Mouse (Mus musculus): ENCODE data around the gene Fam120a. TPM values are rescaled to one million over a fixed set of nuclear protein-coding genes. Genes with fewer than 3 reads are reported as not detected.

Gene Fam120a
- polyA plus RNA-seq, 1 experiment from 2014 or later = 13.3 TPM

- Histone ChIP-seq H3K4me2 (ENCODE audit: low read depth, low read length) (no peak overlapping the region), H3K27ac (ENCODE audit: low read depth) (peak overlapping the region; percentile 57), H3K9ac (replicated peaks) (no peak overlapping the region), H3K9me3 (ENCODE audit: low read length) (no peaks in the 10 kb centered on the region), H3K4me3 (ENCODE audit: low read depth, low read length) (no peak overlapping the region), H3K36me3 (replicated peaks; ENCODE audit: insufficient read depth, low read length) (0 out of 2 replicates have a peak, but pooled peaks cover 3% of the 10 kb centered on the region), H3K27me3 (ENCODE audit: insufficient read depth, low read length) (no peaks in the 10 kb centered on the region), H3K4me1 (ENCODE audit: insufficient read depth) (peaks cover 35% of the 10 kb centered on the region)
- DNase-seq = no peak
- TF ChIP-seq CTCF (IDR thresholded peaks at IDR 0.05; ENCODE audit: low read depth) (no peak), EP300 (IDR thresholded peaks at IDR 0.05; ENCODE audit: low read depth) (no peak)
- WGBS (ENCODE audit: insufficient replicate concordance) = 53% methylated on average over 9 of the region's 9 CpGs
- 0 out of 2 replicates have a peak, but pooled peaks have one; percentile 10 for ATAC-seq
These were observed 104.3 kb downstream of the Fam120a start for GRCm38 (mm10) chr13:48863556-48863955.

GRCm38 (mm10) chr13:48861913-48862312, 105.9 kb downstream of the Fam120a start:
- no peak overlapping the region for H3K9ac ChIP-seq (replicated peaks)
- no peaks in the 10 kb centered on the region for H3K36me3 ChIP-seq (replicated peaks; ENCODE audit: insufficient read depth, low read length)
- TF ChIP-seq CTCF (IDR thresholded peaks at IDR 0.05; ENCODE audit: low read depth) (no peak), EP300 (IDR thresholded peaks at IDR 0.05; ENCODE audit: low read depth) (no peak)
- 57% methylated on average over 1 of the region's 1 CpGs for WGBS (ENCODE audit: insufficient replicate concordance)
- DNase-seq = no peak
- no peak overlapping the region for H3K4me3 ChIP-seq (ENCODE audit: low read depth, low read length)
- H3K9me3 ChIP-seq (ENCODE audit: low read length) = no peaks in the 10 kb centered on the region
- ATAC-seq = no peak
- H3K4me1 ChIP-seq (ENCODE audit: insufficient read depth) = peaks cover 31% of the 10 kb centered on the region
- H3K4me2 ChIP-seq (ENCODE audit: low read depth, low read length) = no peak overlapping the region
- no peaks in the 10 kb centered on the region for H3K27me3 ChIP-seq (ENCODE audit: insufficient read depth, low read length)
- no peak overlapping the region for H3K27ac ChIP-seq (ENCODE audit: low read depth)

DNA sequence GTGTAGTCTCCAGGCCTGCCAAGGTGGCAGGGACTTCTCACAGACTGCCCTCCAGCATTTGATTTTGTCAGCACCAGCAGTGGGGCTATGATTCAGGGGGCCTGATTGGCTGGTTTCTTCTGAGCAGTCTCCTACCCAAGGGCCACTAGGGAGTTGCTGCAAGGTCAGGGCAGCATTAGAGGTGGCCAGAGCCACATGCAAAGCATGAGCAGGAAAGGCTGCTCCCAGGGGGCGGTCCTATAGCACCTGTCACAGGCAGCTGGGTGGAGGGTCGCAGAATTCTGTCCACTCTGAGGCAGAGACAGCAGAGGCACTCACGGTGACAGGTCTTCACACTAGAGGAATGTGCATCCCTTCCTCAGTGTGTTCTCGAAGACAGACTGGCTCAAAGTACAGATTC, 109.0 kb downstream of the Fam120a start:
- Histone ChIP-seq H3K36me3 (replicated peaks; ENCODE audit: insufficient read depth, low read length) (no peaks in the 10 kb centered on the region), H3K9me3 (ENCODE audit: low read length) (no peaks in the 10 kb centered on the region), H3K4me2 (ENCODE audit: low read depth, low read length) (no peak overlapping the region), H3K4me3 (ENCODE audit: low read depth, low read length) (no peak overlapping the region), H3K27me3 (ENCODE audit: insufficient read depth, low read length) (no peaks in the 10 kb centered on the region), H3K9ac (replicated peaks) (no peak overlapping the region), H3K4me1 (ENCODE audit: insufficient read depth) (peaks cover 29% of the 10 kb centered on the region), H3K27ac (ENCODE audit: low read depth) (no peak overlapping the region)
- ATAC-seq = no peak
- WGBS (ENCODE audit: insufficient replicate concordance) = 73% methylated on average over 4 of the region's 4 CpGs
- no peak for DNase-seq
- TF ChIP-seq CTCF (IDR thresholded peaks at IDR 0.05; ENCODE audit: low read depth) (no peak), EP300 (IDR thresholded peaks at IDR 0.05; ENCODE audit: low read depth) (no peak)

GRCm38 (mm10) chr13:48858054-48858453, 109.8 kb downstream of the Fam120a start:
- Histone ChIP-seq H3K9ac (replicated peaks) (no peak overlapping the region), H3K4me1 (ENCODE audit: insufficient read depth) (peaks cover 34% of the 10 kb centered on the region), H3K27me3 (ENCODE audit: insufficient read depth, low read length) (no peaks in the 10 kb centered on the region), H3K4me3 (ENCODE audit: low read depth, low read length) (no peak overlapping the region), H3K4me2 (ENCODE audit: low read depth, low read length) (no peak overlapping the region), H3K27ac (ENCODE audit: low read depth) (no peak overlapping the region), H3K9me3 (ENCODE audit: low read length) (no peaks in the 10 kb centered on the region), H3K36me3 (replicated peaks; ENCODE audit: insufficient read depth, low read length) (no peaks in the 10 kb centered on the region)
- WGBS (ENCODE audit: insufficient replicate concordance) = 69% methylated on average over 6 of the region's 6 CpGs
- no peak for DNase-seq
- TF ChIP-seq EP300 (IDR thresholded peaks at IDR 0.05; ENCODE audit: low read depth) = no peak
- no peak for TF ChIP-seq CTCF (IDR thresholded peaks at IDR 0.05; ENCODE audit: low read depth)
- ATAC-seq = no peak

DNA sequence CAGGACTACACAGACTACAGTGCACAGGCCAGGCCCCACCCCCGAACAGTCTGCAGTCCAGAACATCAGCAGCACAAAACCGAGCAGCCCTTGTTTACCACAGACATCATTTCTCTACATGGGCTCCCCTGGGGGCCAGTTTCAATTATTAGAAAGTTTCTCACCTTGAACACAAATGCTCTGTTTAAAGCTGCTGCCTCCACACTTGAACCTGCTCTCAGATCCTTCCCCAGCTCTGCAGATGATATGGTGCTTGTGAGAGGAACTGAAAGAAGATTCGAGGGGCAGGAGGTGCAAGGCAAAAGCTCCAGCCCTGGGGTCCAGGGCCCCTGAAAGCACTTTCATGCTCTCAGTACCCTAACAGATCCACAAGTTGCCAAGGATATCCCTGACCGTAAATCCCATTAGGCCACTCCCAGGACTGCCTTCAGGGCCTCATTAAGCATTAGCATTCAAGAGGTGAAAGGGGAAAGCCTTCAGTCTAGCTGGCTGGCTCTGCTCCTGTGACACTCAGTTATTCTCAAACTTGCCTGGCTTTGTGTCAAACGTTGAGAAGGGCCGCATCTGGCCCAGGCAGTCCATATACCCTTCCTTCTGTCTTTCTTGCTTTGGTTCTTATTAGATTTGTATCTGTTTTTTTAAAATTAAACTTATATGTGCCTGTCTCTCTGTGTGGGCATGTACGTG, 110.4 kb downstream of the Fam120a start:
- TF ChIP-seq EP300 (IDR thresholded peaks at IDR 0.05; ENCODE audit: low read depth) = no peak
- TF ChIP-seq CTCF (IDR thresholded peaks at IDR 0.05; ENCODE audit: low read depth) = no peak
- 63% methylated on average over 7 of the region's 7 CpGs for WGBS (ENCODE audit: insufficient replicate concordance)
- Histone ChIP-seq H3K9me3 (ENCODE audit: low read length) (no peaks in the 10 kb centered on the region), H3K4me2 (ENCODE audit: low read depth, low read length) (no peak overlapping the region), H3K27ac (ENCODE audit: low read depth) (0 out of 2 replicates have a peak overlapping the region, but pooled peaks have one; percentile 23), H3K9ac (replicated peaks) (no peak overlapping the region), H3K27me3 (ENCODE audit: insufficient read depth, low read length) (no peaks in the 10 kb centered on the region), H3K36me3 (replicated peaks; ENCODE audit: insufficient read depth, low read length) (no peaks in the 10 kb centered on the region), H3K4me3 (ENCODE audit: low read depth, low read length) (no peak overlapping the region), H3K4me1 (ENCODE audit: insufficient read depth) (peaks cover 34% of the 10 kb centered on the region)
- ATAC-seq = no peak
- DNase-seq = no peak

GRCm38 (mm10) chr13:48853947-48854346, 113.9 kb downstream of the Fam120a start:
- H3K4me1 ChIP-seq (ENCODE audit: insufficient read depth) = peaks cover 20% of the 10 kb centered on the region
- DNase-seq = no peak
- no peak overlapping the region for H3K27ac ChIP-seq (ENCODE audit: low read depth)
- WGBS (ENCODE audit: insufficient replicate concordance) = 52% methylated on average over 3 of the region's 3 CpGs
- H3K27me3 ChIP-seq (ENCODE audit: insufficient read depth, low read length) = no peaks in the 10 kb centered on the region
- no peaks in the 10 kb centered on the region for H3K36me3 ChIP-seq (replicated peaks; ENCODE audit: insufficient read depth, low read length)
- H3K9me3 ChIP-seq (ENCODE audit: low read length) = no peaks in the 10 kb centered on the region
- ATAC-seq = peak; percentile 35
- no peak overlapping the region for H3K4me3 ChIP-seq (ENCODE audit: low read depth, low read length)
- TF ChIP-seq EP300 (IDR thresholded peaks at IDR 0.05; ENCODE audit: low read depth) = no peak
- TF ChIP-seq CTCF (IDR thresholded peaks at IDR 0.05; ENCODE audit: low read depth) = 0 out of 2 replicates have a peak, but pooled peaks have one; percentile 12
- no peak overlapping the region for H3K9ac ChIP-seq (replicated peaks)
- no peak overlapping the region for H3K4me2 ChIP-seq (ENCODE audit: low read depth, low read length)
